Mouse (Mus musculus) layer of hippocampus, postnatal 14 days (tissue): ENCODE results near the gene Zfp513. TPM values are rescaled to one million over a fixed set of nuclear protein-coding genes. Genes with fewer than 3 reads are reported as not detected.
A peak's percentile ranks its signal among the peaks of the same experiment; 100 is the strongest.

Source experiments
- DNase-seq, 2 experiments: peaks; one replicate each; pipeline ENCODE4 v3.0.0; 2021 to 2022; ENCODE audit warnings: low spot score in 2 of 2, mixed read lengths in 1 of 2
- total RNA-seq, 2 experiments: library from RNA; stranded (reverse); gene quantifications; 2 replicates each; pipeline ENCODE4 v1.2.3; 2021

The Zfp513 gene
- total RNA-seq, 2 experiments from 2014 or later = 25.5 to 31.3 TPM

DNA sequence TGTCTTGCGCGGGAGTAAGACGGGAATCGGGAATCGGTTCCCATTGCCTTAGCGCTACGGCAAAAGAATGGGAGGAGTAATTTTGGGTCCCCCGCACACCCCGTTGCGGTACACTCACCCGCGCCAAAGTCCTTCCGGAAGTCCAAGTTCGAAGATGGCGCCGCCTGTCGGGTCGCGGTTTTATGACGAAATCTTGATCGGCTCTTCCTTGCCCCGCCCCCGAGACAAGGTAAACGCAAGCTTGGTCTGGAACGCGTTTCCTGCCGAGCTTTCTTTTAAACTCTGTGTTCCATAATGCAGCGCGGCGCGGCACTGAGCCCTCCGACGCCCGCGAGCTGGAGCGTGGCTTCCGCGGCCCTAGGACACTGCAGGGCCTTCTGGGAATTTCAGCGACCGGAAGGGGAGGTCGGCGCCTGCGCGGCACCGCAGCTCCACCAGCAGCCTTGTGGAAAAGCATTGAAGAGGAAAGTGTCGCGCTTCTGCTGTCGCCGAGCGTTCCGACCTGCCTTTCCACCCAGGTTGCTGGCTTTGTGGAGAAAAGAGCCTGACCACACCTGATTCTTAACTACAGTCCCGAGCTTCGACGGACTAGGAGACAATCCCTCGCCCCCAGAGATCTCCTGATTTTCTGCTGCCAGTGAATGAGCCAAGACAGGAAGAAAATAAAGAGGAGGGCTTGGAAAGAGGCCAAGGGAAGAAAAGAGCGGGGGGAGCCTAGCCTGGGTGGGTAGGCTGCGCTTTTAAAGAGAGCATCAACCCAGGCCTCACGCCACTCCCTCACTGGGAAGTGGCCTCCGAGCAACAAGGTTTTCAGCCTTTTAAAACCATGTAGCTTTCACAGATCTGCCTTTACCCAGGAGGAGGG lies 22.1 kb downstream of the Zfp513 start, which contains the start of the genes Gm29609 and Gtf3c2:
Gm29609 (minus strand) TSS at position 146 of the 865 bp plus-strand sequence.
Gtf3c2 (minus strand) TSS at position 379 of the 865 bp plus-strand sequence.
- DNase-seq = peak; percentile 96 to 98

DNA sequence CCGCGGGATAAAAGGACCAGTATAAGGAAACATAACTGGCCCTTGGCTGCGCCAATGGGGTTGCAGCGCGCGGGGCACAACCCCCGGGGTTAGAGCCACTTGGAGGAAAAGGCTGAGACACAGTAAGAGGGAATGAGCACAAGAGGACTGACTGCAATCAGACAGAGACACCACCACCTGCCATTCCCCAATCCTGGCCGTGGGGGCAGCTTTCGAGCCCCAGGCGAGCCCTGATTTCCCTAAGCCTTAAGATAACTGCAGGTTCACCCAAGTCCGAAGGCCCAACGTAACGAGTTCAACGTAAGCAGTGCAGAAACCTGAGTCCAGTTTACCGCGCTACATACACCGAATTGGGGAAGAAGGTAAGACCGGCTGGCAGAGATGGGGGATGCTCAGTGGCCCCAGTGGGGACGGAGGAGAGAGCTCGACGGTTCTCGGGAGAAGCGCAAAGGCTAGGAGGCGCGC lies 22.8 kb downstream of the Zfp513 start:
- no peak for DNase-seq

DNA sequence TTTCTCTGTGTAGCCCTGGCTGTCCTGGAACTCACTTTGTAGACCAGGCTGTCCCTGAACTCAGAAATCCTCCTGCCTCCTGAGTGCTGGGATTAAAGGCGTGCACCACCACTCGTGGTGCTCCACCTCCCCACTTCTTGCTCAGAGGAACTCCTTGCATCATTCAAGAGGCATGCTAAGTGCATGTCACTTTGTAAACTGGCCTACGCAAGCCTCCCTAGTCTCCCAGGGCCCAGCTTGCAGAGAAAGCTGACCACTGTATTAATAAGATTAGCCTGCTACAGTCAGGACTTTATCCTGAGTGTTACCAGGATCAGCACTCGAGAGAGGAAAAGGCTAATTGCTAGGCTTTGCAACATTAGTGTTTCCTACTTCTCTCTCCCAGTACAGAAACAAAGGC lies 33.5 kb downstream of the Zfp513 start:
- DNase-seq = no peak

DNA sequence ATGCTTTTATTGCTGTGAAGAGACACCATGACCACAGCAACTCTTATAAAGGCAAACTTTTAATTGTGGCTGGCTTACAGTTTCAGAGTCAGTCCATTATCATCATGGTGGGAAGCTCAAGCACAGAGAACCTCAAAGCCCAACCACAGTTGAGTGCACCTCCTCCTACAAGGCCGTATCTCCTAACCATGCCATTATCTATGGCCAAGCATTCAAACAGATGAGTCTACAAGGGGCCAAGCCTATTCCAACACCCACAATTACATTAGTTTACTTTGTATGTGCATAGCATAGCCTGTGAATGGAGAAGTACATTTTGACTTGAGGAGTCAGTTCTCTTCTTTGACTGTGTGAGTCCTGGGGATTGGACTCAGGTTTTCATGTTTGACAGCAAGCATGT lies 37.2 kb downstream of the Zfp513 start:
- DNase-seq = no peak

DNA sequence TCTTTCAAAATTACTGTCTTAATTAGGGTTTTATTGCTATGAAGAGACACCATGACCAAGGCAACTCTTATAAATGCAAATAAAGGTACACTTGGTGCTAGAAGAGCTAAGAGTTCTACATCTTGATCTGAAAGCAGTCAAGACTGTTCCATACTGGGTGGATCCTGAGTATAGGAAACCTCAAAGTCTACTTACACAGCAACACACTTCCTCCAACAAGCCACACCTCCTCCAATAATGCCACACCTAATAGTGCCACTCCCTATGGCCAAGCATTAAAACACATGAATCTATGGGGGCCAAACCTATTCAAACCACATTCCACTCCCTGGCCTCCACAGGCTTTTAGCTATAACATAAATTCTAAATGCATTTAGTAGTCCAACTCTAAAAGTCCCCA lies 39.6 kb downstream of the Zfp513 start:
- no peak for DNase-seq

DNA sequence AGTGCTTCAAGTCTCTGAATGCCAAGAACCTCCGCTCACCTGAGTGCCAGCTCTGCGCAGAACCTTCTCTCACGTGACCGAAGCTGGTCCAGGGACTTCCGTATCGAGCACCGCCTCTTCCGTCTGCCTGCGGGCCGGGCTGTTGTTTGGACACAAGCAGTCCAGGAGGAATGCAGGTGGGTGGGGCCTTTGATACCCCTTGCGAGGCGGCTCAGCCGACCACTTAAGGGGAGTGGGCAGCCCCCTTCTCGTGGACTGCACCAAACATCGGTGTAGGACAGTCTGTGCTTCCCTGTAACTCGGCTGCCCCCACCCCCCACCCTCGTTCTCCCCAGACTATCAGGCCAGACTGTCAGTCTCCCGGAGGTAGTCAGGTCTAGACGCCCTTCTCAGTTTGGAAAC lies 48.0 kb downstream of the Zfp513 start, which contains the start of gene Mpv17:
Mpv17 (minus strand) TSS at position 100 of the 402 bp plus-strand sequence.
- peak; percentile 80 to 86 for DNase-seq

DNA sequence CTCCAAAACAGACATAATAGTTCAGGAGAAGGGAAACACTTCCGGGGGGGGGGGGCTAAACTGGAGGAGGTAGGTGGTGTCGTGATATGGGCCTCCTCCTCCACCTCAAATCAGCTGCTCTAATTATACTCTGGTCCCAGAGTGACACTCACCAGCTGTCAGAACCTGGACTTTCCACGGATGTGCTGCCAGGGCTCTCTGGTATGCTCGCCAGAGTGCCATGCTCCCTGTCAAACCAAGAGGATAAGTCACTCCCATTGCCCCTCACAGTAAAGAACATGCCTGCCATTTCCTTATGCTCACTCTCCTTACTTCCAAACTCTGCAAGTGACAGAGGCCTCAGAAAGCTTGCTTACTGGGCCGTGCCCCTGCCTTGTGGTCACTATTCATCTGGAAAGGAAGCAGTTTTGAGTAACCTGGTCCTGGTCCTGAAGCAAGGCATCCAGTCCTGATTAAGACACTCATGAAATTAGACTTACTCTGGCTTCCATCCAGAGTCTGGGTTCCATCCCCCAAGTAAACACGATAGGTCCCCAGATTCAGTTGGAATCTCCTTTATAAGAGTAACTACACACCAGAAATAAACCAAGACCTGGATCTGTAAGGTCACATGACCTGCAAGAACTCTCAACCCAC lies 48.5 kb downstream of the Zfp513 start:
- DNase-seq = no peak

DNA sequence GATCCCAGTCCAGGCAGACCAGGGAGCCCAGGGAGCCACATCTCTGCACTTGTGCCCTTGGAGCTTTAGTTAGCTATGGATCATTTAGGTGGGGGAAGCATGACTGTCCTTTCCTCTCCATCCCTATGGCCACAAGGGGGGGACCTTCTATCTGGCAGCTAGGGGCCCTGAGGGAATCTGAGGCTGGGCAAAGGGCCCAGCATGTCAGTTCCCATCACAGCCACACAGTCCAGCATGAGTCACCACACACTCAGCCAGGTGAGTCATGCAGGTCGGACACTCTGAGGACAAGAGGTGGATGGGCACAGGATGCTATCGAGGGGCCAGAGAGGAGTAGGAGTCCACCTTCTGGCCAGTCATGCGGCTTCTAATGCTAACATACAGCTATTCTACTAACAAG lies 50.4 kb downstream of the Zfp513 start:
- no peak for DNase-seq

DNA sequence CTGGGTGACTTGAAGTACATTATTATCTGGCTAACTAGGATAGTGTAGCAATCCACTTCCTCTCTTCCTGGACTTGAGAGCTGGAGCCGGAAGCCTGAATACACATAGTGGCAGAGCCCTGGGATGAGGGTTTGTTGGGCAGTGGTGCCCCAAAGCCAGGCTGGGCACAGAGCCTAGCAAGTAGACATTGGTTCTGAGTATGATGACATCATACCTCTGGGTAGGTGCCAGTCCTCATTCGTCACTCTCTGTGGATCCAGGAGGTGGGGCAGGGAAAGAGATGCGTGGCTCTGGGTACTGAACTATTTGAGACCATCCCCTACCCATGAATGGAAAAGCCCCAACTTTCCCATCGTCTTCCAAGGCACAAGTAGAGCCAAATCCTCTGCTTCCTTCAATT lies 52.3 kb downstream of the Zfp513 start:
- DNase-seq = no peak

Other genes with a start within 250 kb of the Zfp513 start
- 100 to 1,000 TPM; 129 to 131 TPM for gene Preb, start 241.9 kb downstream of the Zfp513 start, total RNA-seq
- gene Tcf23, start 233.6 kb downstream of the Zfp513 start, total RNA-seq = under 1 TPM in 1 of 2 experiments, not detected in 1; 0.17 TPM
- gene Atraid, start 154.0 kb downstream of the Zfp513 start, total RNA-seq = 10 to 100 TPM; 73.9 to 86.6 TPM
- gene Slc5a6, start 153.4 kb downstream of the Zfp513 start, total RNA-seq = 10 to 100 TPM; 12.4 to 13.3 TPM
- 10 to 100 TPM; 15.6 to 17.5 TPM for gene Cad, start 147.5 kb downstream of the Zfp513 start, total RNA-seq
- not detected for gene Dnajc5g, start 96.0 kb downstream of the Zfp513 start, total RNA-seq
- 10 to 100 TPM; 56.9 to 61.1 TPM for gene Slc30a3, start 94.1 kb downstream of the Zfp513 start, total RNA-seq
- gene Trim54, start 85.6 kb downstream of the Zfp513 start, total RNA-seq = not detected
- not detected for gene Ucn, start 63.5 kb downstream of the Zfp513 start, total RNA-seq
- 10 to 100 TPM; 41.3 to 46.9 TPM for gene Mpv17, start 48.1 kb downstream of the Zfp513 start, total RNA-seq
- gene Gm29609, start 22.4 kb downstream of the Zfp513 start, total RNA-seq = 1 to 10 TPM; 1.2 to 4.2 TPM
- gene Gtf3c2, start 22.2 kb downstream of the Zfp513 start, total RNA-seq = 10 to 100 TPM; 61.2 to 64.7 TPM
- 10 to 100 TPM; 79.5 to 80.3 TPM for gene Snx17, start 9.1 kb downstream of the Zfp513 start, total RNA-seq
- gene Eif2b4, start 8.9 kb downstream of the Zfp513 start, total RNA-seq = 10 to 100 TPM; 48.1 to 55.2 TPM
- gene Ppm1g, start 18.4 kb upstream of the Zfp513 start, total RNA-seq = 10 to 100 TPM; 84.9 to 85.7 TPM
- gene Nrbp1, start 38.6 kb upstream of the Zfp513 start, total RNA-seq = 10 to 100 TPM; 77.7 to 79.7 TPM
- not detected for gene Gm9970, start 38.9 kb upstream of the Zfp513 start, total RNA-seq
- gene Krtcap3, start 49.4 kb upstream of the Zfp513 start, total RNA-seq = 1 to 10 TPM; 1.3 to 1.9 TPM
- gene Ift172, start 88.8 kb upstream of the Zfp513 start, total RNA-seq = 10 to 100 TPM; 76.4 to 83.3 TPM
- 100 to 1,000 TPM; 160 to 164 TPM for gene Fndc4, start 93.8 kb upstream of the Zfp513 start, total RNA-seq
- under 1 TPM; 0.21 to 0.53 TPM for gene Gckr, start 95.1 kb upstream of the Zfp513 start, total RNA-seq